Mouse (Mus musculus) thymus, postnatal 4 days (tissue): ENCODE results near the gene Nol3.
A peak's percentile ranks its signal among the peaks of the same experiment; 100 is the strongest.

Source experiments
- DNase-seq: peaks from one replicate; pipeline ENCODE4 v3.0.0; 2021

Nol3 gene

DNA sequence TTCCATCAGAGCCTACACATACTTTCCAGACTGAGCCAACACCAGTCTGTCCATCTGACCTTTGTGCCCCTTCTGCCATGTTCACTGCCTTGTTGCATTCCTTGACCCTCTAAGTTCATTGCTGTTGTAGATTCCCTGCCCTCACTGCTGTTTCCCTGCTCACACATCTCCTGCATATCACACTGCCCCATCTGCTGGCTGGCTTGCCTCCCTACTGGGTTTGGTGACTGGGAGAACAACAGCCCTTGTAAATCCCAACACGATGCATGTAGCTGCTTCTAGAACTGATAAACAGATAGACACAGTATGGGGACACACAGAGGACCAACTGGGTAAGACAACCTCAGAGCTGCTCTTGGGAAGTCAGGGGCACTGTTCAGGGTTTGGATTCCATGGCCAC lies 35.8 kb downstream of the Nol3 start:
- DNase-seq: no peak

- no peak for DNase-seq
These were observed 37.0 kb downstream of the Nol3 start for GRCm38 (mm10) chr8:105312891-105313481.

- DNase-seq: no peak
These were observed 37.9 kb downstream of the Nol3 start for GRCm38 (mm10) chr8:105313622-105314402.

- DNase-seq: no peak
These were observed 39.3 kb downstream of the Nol3 start for GRCm38 (mm10) chr8:105315073-105315769.

- no peak for DNase-seq
These were observed 42.0 kb downstream of the Nol3 start for GRCm38 (mm10) chr8:105317941-105318340.

GRCm38 (mm10) chr8:105318662-105319190 lies 42.8 kb downstream of the Nol3 start:
- DNase-seq: no peak

- DNase-seq: no peak
These were observed 47.2 kb downstream of the Nol3 start for GRCm38 (mm10) chr8:105323183-105323582.

DNA sequence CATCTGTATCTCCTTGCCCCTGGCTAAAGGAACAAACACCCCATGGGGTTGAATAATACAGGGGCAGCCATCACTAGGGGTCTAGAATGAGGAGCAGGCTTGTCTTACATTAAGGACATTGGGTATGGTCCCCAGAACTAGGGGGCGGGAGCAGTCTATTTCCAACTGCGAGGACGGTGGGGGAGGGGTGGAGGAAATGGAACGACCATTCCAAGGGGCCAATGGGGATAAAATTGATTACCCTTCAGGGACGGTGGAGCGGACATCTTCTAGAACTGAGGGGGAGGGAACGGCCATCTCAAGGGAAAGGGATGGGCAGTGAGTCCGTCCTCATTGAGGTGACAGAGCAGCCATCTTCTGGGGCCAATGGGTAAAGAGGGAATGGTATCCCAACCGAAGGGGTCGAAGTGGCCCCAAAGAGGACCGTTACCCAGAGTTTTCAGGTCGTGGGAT lies 49.7 kb downstream of the Nol3 start:
- peak; percentile 55 for DNase-seq

DNA sequence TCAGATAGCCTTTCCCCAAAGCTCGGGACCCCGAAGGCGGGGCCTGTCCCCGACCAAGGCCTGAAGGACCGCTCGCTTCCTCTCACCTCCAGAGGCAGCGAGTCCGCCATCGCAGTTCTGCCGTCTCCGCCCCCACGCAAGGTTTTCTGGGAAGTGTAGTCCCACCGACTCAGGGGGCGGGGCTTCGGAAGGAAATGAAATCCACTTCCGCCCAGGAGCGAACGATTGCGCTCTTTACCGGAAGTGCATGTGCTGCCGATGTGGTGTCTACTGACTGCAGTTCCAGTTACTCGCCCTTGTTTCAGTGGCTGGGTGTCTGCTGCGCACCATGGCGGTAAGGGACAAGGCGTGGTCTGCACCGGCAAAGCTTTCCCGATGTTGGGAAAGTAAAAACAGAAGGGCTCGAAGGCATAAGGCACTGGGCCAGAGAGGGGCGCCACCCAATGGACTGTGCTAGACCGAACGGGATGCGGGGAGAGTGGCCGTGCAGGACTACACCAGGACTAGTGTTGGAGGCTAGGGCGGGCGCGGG lies 50.3 kb downstream of the Nol3 start, which contains the start of the genes Lrrc29 and Tmem208:
TSS of gene Lrrc29 (minus strand) at position 138 of the 532 bp plus-strand sequence.
TSS of gene Tmem208 (plus strand) at position 214 of the 532 bp plus-strand sequence.
- peak; percentile 99 for DNase-seq

DNA sequence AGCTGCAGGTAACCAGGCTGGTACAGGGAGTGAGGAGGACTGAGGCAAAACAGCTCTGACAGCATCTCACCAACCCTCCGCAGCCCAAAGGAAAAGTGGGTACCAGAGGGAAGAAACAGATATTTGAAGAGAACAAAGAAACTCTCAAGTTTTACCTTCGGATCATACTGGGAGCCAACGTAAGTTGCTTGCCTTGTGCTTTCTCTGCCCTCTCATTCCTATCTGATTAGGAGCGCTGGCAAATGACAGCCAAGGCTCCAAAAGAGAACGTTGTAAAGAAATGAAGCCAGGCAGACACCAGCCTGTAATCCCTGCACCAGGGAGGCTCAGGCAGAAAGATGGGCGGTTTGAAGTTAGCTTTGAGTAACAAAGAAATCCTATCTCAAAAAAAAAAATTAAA lies 51.0 kb downstream of the Nol3 start:
- DNase-seq: no peak

DNA sequence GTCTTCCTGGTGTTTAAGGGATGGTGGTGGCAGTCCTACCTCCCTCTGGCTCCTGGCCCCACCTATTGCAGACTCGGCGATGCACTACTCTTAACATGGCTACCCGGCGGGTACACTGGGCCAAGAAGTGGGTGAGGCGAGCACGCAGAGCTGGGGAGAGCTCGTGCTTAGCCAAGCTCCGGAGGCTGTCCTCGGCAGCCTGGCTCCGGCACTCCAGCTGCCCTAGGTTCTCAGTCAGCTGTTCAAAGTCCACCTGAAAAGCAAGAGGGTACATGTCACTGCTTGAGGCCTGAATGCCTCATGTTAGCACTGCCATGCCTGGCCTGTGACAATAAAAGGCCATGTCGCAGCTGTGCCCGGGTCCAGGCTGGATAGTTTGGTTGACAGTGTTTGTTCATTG lies 54.4 kb downstream of the Nol3 start:
- DNase-seq: no peak

DNA sequence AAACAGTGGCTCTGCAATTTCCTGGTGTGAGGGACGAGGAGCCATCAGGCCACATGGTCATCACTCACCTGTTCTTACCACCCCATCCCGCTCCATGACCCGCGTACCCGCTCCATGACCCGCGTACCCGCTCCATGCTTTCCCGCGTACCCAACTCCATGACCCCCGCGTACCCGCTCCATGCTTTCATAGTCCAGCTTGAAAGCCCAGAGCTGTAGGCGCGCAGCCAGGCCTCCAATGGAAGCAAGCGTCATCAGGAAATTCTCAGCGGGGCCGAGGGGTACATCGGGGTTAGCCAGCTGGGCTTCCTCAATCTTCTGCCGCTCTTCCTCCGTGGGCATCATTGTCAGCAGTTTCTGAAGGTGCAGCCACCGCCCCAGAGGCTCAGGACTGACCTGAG lies 55.5 kb downstream of the Nol3 start:
- no peak for DNase-seq
